Mouse (Mus musculus) layer of hippocampus, adult 2 months (tissue): ENCODE measurements around the gene 0610040J01Rik. TPM values are rescaled to one million over a fixed set of nuclear protein-coding genes. Genes with fewer than 3 reads are reported as not detected.

Experiments
- DNase-seq, 2 experiments: peaks; one replicate each; pipeline ENCODE4 v3.0.0; 2022; ENCODE audit warnings: low spot score in 2 of 2
- H3K27ac ChIP-seq: fragments of 200-600 bp; 2 replicates; pipeline ENCODE4 v1.8.1; 2022
- H3K4me3 ChIP-seq: fragments of 200-600 bp; 2 replicates; pipeline ENCODE4 v1.8.1; 2022; ENCODE audit warnings: mild to moderate bottlenecking
- CTCF ChIP-seq: fragments of 200-600 bp; conservative IDR thresholded peaks from 2 replicates; pipeline ENCODE4 v1.8.1; 2022; ENCODE audit warnings: antibody characterized with exemption, mild to moderate bottlenecking, moderate library complexity
- total RNA-seq, 2 experiments: library from RNA; stranded (reverse); gene quantifications; 2 replicates each; pipeline ENCODE4 v1.2.3; 2021

Gene 0610040J01Rik
- total RNA-seq, 2 experiments from 2014 or later: 2.9 to 4.0 TPM

GRCm38 (mm10) chr5:63839801-63840416, 27.7 kb downstream of the 0610040J01Rik start:
- Histone ChIP-seq H3K4me3 (no peak overlapping the region), H3K27ac (no peak overlapping the region)
- no peak for DNase-seq
- TF ChIP-seq CTCF: no peak

- Histone ChIP-seq H3K27ac (no peak overlapping the region), H3K4me3 (no peak overlapping the region)
- TF ChIP-seq CTCF: no peak
- no peak for DNase-seq
Measured at GRCm38 (mm10) chr5:63847080-63847479, 34.9 kb downstream of the 0610040J01Rik start.

- Histone ChIP-seq H3K27ac (no peak overlapping the region), H3K4me3 (no peak overlapping the region)
- DNase-seq: no peak
- TF ChIP-seq CTCF: no peak
Measured at GRCm38 (mm10) chr5:63847541-63848226, 35.5 kb downstream of the 0610040J01Rik start.

GRCm38 (mm10) chr5:63858901-63859300, 46.7 kb downstream of the 0610040J01Rik start:
- no peak for DNase-seq
- Histone ChIP-seq H3K4me3 (no peak overlapping the region), H3K27ac (no peak overlapping the region)
- no peak for TF ChIP-seq CTCF

GRCm38 (mm10) chr5:63867421-63867820, 55.3 kb downstream of the 0610040J01Rik start:
- no peak overlapping the region for H3K4me3 ChIP-seq
- TF ChIP-seq CTCF: no peak
- H3K27ac ChIP-seq: no peak overlapping the region
- DNase-seq: no peak

GRCm38 (mm10) chr5:63872176-63872932, 60.2 kb downstream of the 0610040J01Rik start:
- Histone ChIP-seq H3K4me3 (peak overlapping the region; percentile 15; the same call in 1 of the 2 replicates), H3K27ac (peak overlapping the region; percentile 49)
- no peak for TF ChIP-seq CTCF
- DNase-seq: peak in 1 of 2 experiments; percentile 22

GRCm38 (mm10) chr5:63874880-63875279, 62.7 kb downstream of the 0610040J01Rik start:
- Histone ChIP-seq H3K27ac (no peak overlapping the region), H3K4me3 (no peak overlapping the region)
- DNase-seq: no peak
- TF ChIP-seq CTCF: no peak

GRCm38 (mm10) chr5:63876081-63876480, 63.9 kb downstream of the 0610040J01Rik start:
- H3K27ac ChIP-seq: no peak overlapping the region
- DNase-seq: no peak
- no peak for TF ChIP-seq CTCF
- H3K4me3 ChIP-seq: no peak overlapping the region

GRCm38 (mm10) chr5:63879026-63879425, 66.9 kb downstream of the 0610040J01Rik start:
- no peak for DNase-seq
- Histone ChIP-seq H3K4me3 (no peak overlapping the region), H3K27ac (no peak overlapping the region)
- no peak for TF ChIP-seq CTCF

GRCm38 (mm10) chr5:63886292-63886691, 74.1 kb downstream of the 0610040J01Rik start:
- Histone ChIP-seq H3K27ac (no peak overlapping the region), H3K4me3 (no peak overlapping the region)
- DNase-seq: no peak
- TF ChIP-seq CTCF: no peak

- no peak overlapping the region for H3K4me3 ChIP-seq
- DNase-seq: peak in 1 of 2 experiments; percentile 31
- peak; percentile 83 for TF ChIP-seq CTCF
- no peak overlapping the region for H3K27ac ChIP-seq
Measured at GRCm38 (mm10) chr5:63886709-63887108, 74.5 kb downstream of the 0610040J01Rik start.

- H3K27ac ChIP-seq: no peak overlapping the region
- TF ChIP-seq CTCF: peak; percentile 51
- no peak overlapping the region for H3K4me3 ChIP-seq
- DNase-seq: no peak
Measured at GRCm38 (mm10) chr5:63887111-63887510, 74.9 kb downstream of the 0610040J01Rik start.

GRCm38 (mm10) chr5:63891241-63891640, 79.1 kb downstream of the 0610040J01Rik start:
- DNase-seq: no peak
- TF ChIP-seq CTCF: no peak
- no peak overlapping the region for H3K27ac ChIP-seq
- H3K4me3 ChIP-seq: no peak overlapping the region
